Mouse (Mus musculus) thymus, postnatal 25 days (tissue): Measurements from ENCODE around the gene Tmem38a.

ENCODE experiments used
- DNase-seq: peaks from one replicate; pipeline ENCODE4 v3.0.0; 2022

Gene Tmem38a

GRCm38 (mm10) chr8:72571611-72572473 is at the start of gene Tmem38a:
Tmem38a (plus strand) TSS chr8:72572055.
- peak; percentile 78 for DNase-seq

GRCm38 (mm10) chr8:72532103-72532502 is 39.8 kb upstream of the Tmem38a start:
- no peak for DNase-seq

GRCm38 (mm10) chr8:72534888-72535287 is 37.0 kb upstream of the Tmem38a start:
- DNase-seq, result no peak

- DNase-seq, result peak; percentile 16
These were observed 32.6 kb upstream of the Tmem38a start for GRCm38 (mm10) chr8:72539234-72539633.

GRCm38 (mm10) chr8:72547122-72547801 is 24.6 kb upstream of the Tmem38a start:
- no peak for DNase-seq

- peak; percentile 97 for DNase-seq
These were observed 23.8 kb upstream of the Tmem38a start, which contains the start of gene Med26 for GRCm38 (mm10) chr8:72547802-72548643. Med26 (minus strand) TSS chr8:72548270.

- no peak for DNase-seq
These were observed 23.1 kb upstream of the Tmem38a start for GRCm38 (mm10) chr8:72548644-72549313.

GRCm38 (mm10) chr8:72549314-72549892 is 22.5 kb upstream of the Tmem38a start:
- no peak for DNase-seq

GRCm38 (mm10) chr8:72555770-72556169 is 16.1 kb upstream of the Tmem38a start:
- no peak for DNase-seq

GRCm38 (mm10) chr8:72561111-72561689 is 10.7 kb upstream of the Tmem38a start:
- no peak for DNase-seq

GRCm38 (mm10) chr8:72565970-72566369 is 5.9 kb upstream of the Tmem38a start:
- DNase-seq, result no peak

- peak; percentile 97 for DNase-seq
These were observed 933 bp upstream of the Tmem38a start, which contains the start of gene Smim7 for GRCm38 (mm10) chr8:72570633-72571610. Smim7 (minus strand) TSS chr8:72571088.

- no peak for DNase-seq
These were observed 652 bp downstream of the Tmem38a start for GRCm38 (mm10) chr8:72572507-72572906.

- no peak for DNase-seq
These were observed 1.6 kb downstream of the Tmem38a start for GRCm38 (mm10) chr8:72573450-72573849.

GRCm38 (mm10) chr8:72575915-72576314 is 4.1 kb downstream of the Tmem38a start:
- DNase-seq, result no peak

GRCm38 (mm10) chr8:72577266-72577665 is 5.4 kb downstream of the Tmem38a start:
- DNase-seq, result no peak

GRCm38 (mm10) chr8:72577941-72578340 is 6.1 kb downstream of the Tmem38a start:
- DNase-seq, result no peak

- no peak for DNase-seq
These were observed 7.5 kb downstream of the Tmem38a start for GRCm38 (mm10) chr8:72579374-72579773.

GRCm38 (mm10) chr8:72583056-72583771 is 11.4 kb downstream of the Tmem38a start:
- DNase-seq, result peak; percentile 28

- no peak for DNase-seq
These were observed 12.5 kb downstream of the Tmem38a start for GRCm38 (mm10) chr8:72584390-72584789.
